Mouse (Mus musculus) MEL (cell line): ENCODE results near the gene Lyrm1. TPM values are rescaled to one million over a fixed set of nuclear protein-coding genes. Genes with fewer than 3 reads are reported as not detected.

ENCODE experiments used
- DNase-seq: peaks from one replicate; pipeline ENCODE4 v3.0.0; 2011; ENCODE audit warnings: low read depth, low spot score
- H3K27ac ChIP-seq: 2 replicates; pipeline ENCODE4 v1.5.1; 2012; ENCODE audit warnings: low read depth, mild to moderate bottlenecking, control low read depth, low read length, moderate library complexity; ENCODE audit not compliant: control insufficient read depth
- H3K27me3 ChIP-seq, 2 experiments: fragments of 150-350 bp in 1 of 2; sonication (generic) in 1 of 2; 2 replicates each; pipeline ENCODE4 v1.6.1; 2012; ENCODE audit warnings: low read length in 2 of 2, mild to moderate bottlenecking in 2 of 2, improper control_type of control experiment in 1 of 2, moderate library complexity in 1 of 2; ENCODE audit not compliant: insufficient read depth in 2 of 2, control insufficient read depth in 1 of 2
- H3K36me3 ChIP-seq, 2 experiments: 2 replicates each; pipeline ENCODE4 v1.6.1; 2012 to 2014; ENCODE audit warnings: low read length in 2 of 2, improper control_type of control experiment in 1 of 2, inconsistent platforms in 1 of 2, mild to moderate bottlenecking in 1 of 2; ENCODE audit not compliant: insufficient read depth in 2 of 2, control insufficient read depth in 1 of 2
- H3K4me1 ChIP-seq, 2 experiments: fragments of 150-350 bp in 1 of 2; sonication (generic) in 1 of 2; 2 replicates each; pipeline ENCODE4 v1.6.1; 2012; ENCODE audit warnings: low read length in 2 of 2, improper control_type of control experiment in 1 of 2, mild to moderate bottlenecking in 1 of 2; ENCODE audit not compliant: insufficient read depth in 2 of 2, control insufficient read depth in 1 of 2
- H3K4me3 ChIP-seq, 2 experiments: fragments of 150-350 bp in 1 of 2; sonication (generic) in 1 of 2; 2 replicates each; pipeline ENCODE4 v1.5.1; 2012; ENCODE audit warnings: low read depth in 2 of 2, low read length in 2 of 2, mild to moderate bottlenecking in 2 of 2, moderate library complexity in 2 of 2, control low read depth in 1 of 2, improper control_type of control experiment in 1 of 2; ENCODE audit not compliant: control insufficient read depth in 1 of 2, insufficient read depth in 1 of 2
- H3K79me2 ChIP-seq: 2 replicates; pipeline ENCODE4 v1.6.1; 2012; ENCODE audit warnings: mild to moderate bottlenecking, low read length, moderate library complexity; ENCODE audit not compliant: control insufficient read depth, poor library complexity, insufficient read depth
- H3K9ac ChIP-seq: 2 replicates; pipeline ENCODE4 v1.6.1; 2012; ENCODE audit warnings: low read depth, mild to moderate bottlenecking, control low read depth, low read length, moderate library complexity; ENCODE audit not compliant: control insufficient read depth, poor library complexity, severe bottlenecking
- H3K9me3 ChIP-seq: fragments of 150-350 bp; sonication (generic); replicated peaks from 2 replicates; pipeline ENCODE4 v1.6.1; 2012; ENCODE audit warnings: mild to moderate bottlenecking, low read length, improper control_type of control experiment, moderate library complexity; ENCODE audit not compliant: insufficient read depth
- BHLHE40 ChIP-seq: IDR thresholded peaks from 2 replicates; pipeline ENCODE4 v1.6.1; 2012; ENCODE audit warnings: low read depth, mild to moderate bottlenecking, inconsistent platforms, low read length, improper control_type of control experiment, borderline replicate concordance
- CHD1 ChIP-seq: IDR thresholded peaks from 2 replicates; pipeline ENCODE4 v1.6.1; 2012; ENCODE audit warnings: low read depth, mild to moderate bottlenecking, inconsistent platforms, low read length, improper control_type of control experiment
- CHD2 ChIP-seq: IDR thresholded peaks from 2 replicates; pipeline ENCODE4 v1.6.1; 2011; ENCODE audit warnings: low read length, improper control_type of control experiment
- CTCF ChIP-seq, 3 experiments: IDR thresholded peaks in 2 of 3; conservative IDR thresholded peaks in 1 of 3; 2 replicates each; pipeline ENCODE4 v1.5.1; 2011 to 2012; ENCODE audit warnings: low read length in 3 of 3, low read depth in 2 of 3, mild to moderate bottlenecking in 2 of 3, improper control_type of control experiment in 1 of 3, inconsistent platforms in 1 of 3, mixed read lengths in 1 of 3, moderate library complexity in 1 of 3; ENCODE audit not compliant: control insufficient read depth in 1 of 3, insufficient read depth in 1 of 3, poor library complexity in 1 of 3, severe bottlenecking in 1 of 3
- E2F4 ChIP-seq: IDR thresholded peaks from 2 replicates; pipeline ENCODE4 v1.6.1; 2011; ENCODE audit warnings: low read depth, low read length, improper control_type of control experiment, borderline replicate concordance
- EP300 ChIP-seq, 2 experiments: IDR thresholded peaks; 2 replicates each; pipeline ENCODE4 v1.6.1; 2011; ENCODE audit warnings: improper control_type of control experiment in 2 of 2, low read length in 2 of 2, low read depth in 1 of 2, mild to moderate bottlenecking in 1 of 2
- GABPA ChIP-seq: IDR thresholded peaks from 2 replicates; pipeline ENCODE4 v1.6.1; 2012; ENCODE audit warnings: low read depth, mild to moderate bottlenecking, inconsistent platforms, low read length, improper control_type of control experiment, moderate library complexity
- GATA1 ChIP-seq: IDR thresholded peaks from 2 replicates; pipeline ENCODE4 v1.6.1; 2011; ENCODE audit warnings: low read depth, low read length, improper control_type of control experiment
- HCFC1 ChIP-seq: IDR thresholded peaks from 2 replicates; pipeline ENCODE4 v1.6.1; 2012; ENCODE audit warnings: low read depth, mild to moderate bottlenecking, inconsistent platforms, low read length, improper control_type of control experiment, moderate library complexity
- JUND ChIP-seq: IDR thresholded peaks from 2 replicates; pipeline ENCODE4 v1.6.1; 2011; ENCODE audit warnings: low read depth, mild to moderate bottlenecking, improper control_type of control experiment, low read length
- KAT2A ChIP-seq: conservative IDR thresholded peaks from 2 replicates; pipeline ENCODE4 v1.6.1; 2012; ENCODE audit warnings: low read depth, low read length, improper control_type of control experiment, inconsistent platforms
- MAFK ChIP-seq: IDR thresholded peaks from 2 replicates; pipeline ENCODE4 v1.6.1; 2011; ENCODE audit warnings: low read depth, mild to moderate bottlenecking, low read length, improper control_type of control experiment, borderline replicate concordance
- MEF2A ChIP-seq: IDR thresholded peaks from 2 replicates; pipeline ENCODE4 v1.6.1; 2014; ENCODE audit warnings: low read depth, mild to moderate bottlenecking, inconsistent platforms, low read length, improper control_type of control experiment; ENCODE audit not compliant: poor library complexity, insufficient replicate concordance, severe bottlenecking; ENCODE audit errors: extremely low read depth
- MYC ChIP-seq: IDR thresholded peaks from 2 replicates; pipeline ENCODE4 v1.6.1; 2011; ENCODE audit warnings: low read depth, mild to moderate bottlenecking, low read length, improper control_type of control experiment, moderate library complexity
- NELFE ChIP-seq: IDR thresholded peaks from 2 replicates; pipeline ENCODE4 v1.6.1; 2011; ENCODE audit warnings: low read depth, low read length, improper control_type of control experiment
- NRF1 ChIP-seq: IDR thresholded peaks from 2 replicates; pipeline ENCODE4 v1.6.1; 2014; ENCODE audit warnings: low read depth, mild to moderate bottlenecking, inconsistent platforms, low read length, improper control_type of control experiment, moderate library complexity; ENCODE audit not compliant: poor library complexity, insufficient read depth, severe bottlenecking
- POLR2AphosphoS2 ChIP-seq: IDR thresholded peaks from 2 replicates; pipeline ENCODE4 v1.6.1; 2011; ENCODE audit warnings: low read length, improper control_type of control experiment
- POLR2AphosphoS5 ChIP-seq: IDR thresholded peaks from 2 replicates; pipeline ENCODE4 v1.6.1; 2012; ENCODE audit warnings: low read depth, borderline replicate concordance, mild to moderate bottlenecking, inconsistent platforms, low read length, moderate library complexity, mixed read lengths
- RAD21 ChIP-seq: IDR thresholded peaks from 2 replicates; pipeline ENCODE4 v1.6.1; 2011; ENCODE audit warnings: mild to moderate bottlenecking, low read depth, low read length, improper control_type of control experiment
- SIN3A ChIP-seq: IDR thresholded peaks from 2 replicates; pipeline ENCODE4 v1.6.1; 2012; ENCODE audit warnings: low read length, improper control_type of control experiment, inconsistent platforms
- SMC3 ChIP-seq: IDR thresholded peaks from 2 replicates; pipeline ENCODE4 v1.6.1; 2011; ENCODE audit warnings: low read depth, low read length, improper control_type of control experiment
- TBP ChIP-seq: IDR thresholded peaks from 2 replicates; pipeline ENCODE4 v1.8.0; 2011; ENCODE audit warnings: low read depth, low read length, improper control_type of control experiment
- TCF12 ChIP-seq: IDR thresholded peaks from 2 replicates; pipeline ENCODE4 v1.6.1; 2014; ENCODE audit warnings: low read depth, mild to moderate bottlenecking, inconsistent platforms, low read length, improper control_type of control experiment, moderate library complexity
- UBTF ChIP-seq: IDR thresholded peaks from 2 replicates; pipeline ENCODE4 v1.6.1; 2012; ENCODE audit warnings: low read depth, mild to moderate bottlenecking, inconsistent platforms, low read length, improper control_type of control experiment, moderate library complexity, borderline replicate concordance; ENCODE audit not compliant: insufficient read depth
- USF2 ChIP-seq, 2 experiments: IDR thresholded peaks; 2 replicates each; pipeline ENCODE4 v1.6.1; 2011 to 2012; ENCODE audit warnings: improper control_type of control experiment in 2 of 2, low read length in 2 of 2, borderline replicate concordance in 1 of 2, inconsistent platforms in 1 of 2, low read depth in 1 of 2, mild to moderate bottlenecking in 1 of 2; ENCODE audit not compliant: insufficient read depth in 1 of 2
- ZC3H11A ChIP-seq: IDR thresholded peaks from 2 replicates; pipeline ENCODE4 v1.6.1; 2012; ENCODE audit warnings: low read depth, mild to moderate bottlenecking, inconsistent platforms, low read length, improper control_type of control experiment
- ZKSCAN1 ChIP-seq: IDR thresholded peaks from 2 replicates; pipeline ENCODE4 v1.6.1; 2012; ENCODE audit warnings: low read depth, mild to moderate bottlenecking, inconsistent platforms, low read length, improper control_type of control experiment, moderate library complexity
- ZMIZ1 ChIP-seq: IDR thresholded peaks from 2 replicates; pipeline ENCODE4 v1.6.1; 2012; ENCODE audit warnings: low read depth, mild to moderate bottlenecking, inconsistent platforms, low read length, improper control_type of control experiment, moderate library complexity
- ZNF384 ChIP-seq: IDR thresholded peaks from 2 replicates; pipeline ENCODE4 v1.6.1; 2012; ENCODE audit warnings: low read depth, mild to moderate bottlenecking, inconsistent platforms, low read length, improper control_type of control experiment
- polyA plus RNA-seq, 2 experiments: library from polyadenylated mRNA; stranded (reverse) in 1 of 2; unstranded in 1 of 2; fragments of >175 nt in 1 of 2; fragments of >200 nt in 1 of 2; gene quantifications; 2 replicates each; pipeline versions ENCODE4 v1.2.1 to v1.2.4; 2012; ENCODE audit warnings: low replicate concordance in 2 of 2, low read depth in 1 of 2; ENCODE audit not compliant: insufficient read length in 2 of 2, insufficient read depth in 1 of 2, missing spikeins in 1 of 2
- total RNA-seq: library from RNA; depleted of rRNA; stranded (reverse); fragments of 300-350 nt; gene quantifications from 2 replicates; pipeline ENCODE4 v1.2.3, GENCODE M21; 2012

Lyrm1 gene
- total and polyA plus RNA-seq, 3 experiments: 4.0 to 4.4 TPM; not detected in 1

DNA sequence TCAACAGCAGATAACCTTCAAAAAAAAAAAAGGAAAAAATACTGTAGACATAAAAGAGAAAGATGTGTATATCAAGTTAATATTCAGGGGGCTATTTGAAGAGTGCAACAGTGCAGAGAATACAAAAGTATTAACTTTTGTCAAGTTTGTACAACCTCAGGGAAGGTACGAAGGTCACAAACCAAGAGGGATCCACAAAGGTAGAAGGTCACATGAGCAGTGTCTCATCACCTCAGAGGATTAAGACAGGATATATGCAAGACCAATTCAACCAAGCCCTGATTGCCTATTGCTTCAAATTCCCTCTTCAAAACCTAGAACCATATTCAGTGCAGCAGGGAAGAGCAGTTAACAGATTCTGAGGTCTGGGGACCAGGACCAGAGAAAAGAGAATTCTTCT, 42.5 kb upstream of the Lyrm1 start:
- no peak overlapping the region for H3K9ac ChIP-seq
- no peaks in the 10 kb centered on the region for H3K27me3 ChIP-seq
- peaks cover 7 to 12% of the 10 kb centered on the region in 2 experiments for H3K4me1 ChIP-seq
- TF ChIP-seq CHD1: no peak
- no peak for TF ChIP-seq CHD2
- TF ChIP-seq TBP: no peak
- TF ChIP-seq TCF12: no peak
- no peak for TF ChIP-seq GATA1
- TF ChIP-seq EP300 (IDR thresholded peaks at IDR 0.05; ENCODE audit: low read depth in 1 of 2, low read length in 2 of 2): no peak
- no peak for TF ChIP-seq NRF1
- TF ChIP-seq SMC3: no peak
- no peak for TF ChIP-seq POLR2AphosphoS5
- no peak for TF ChIP-seq MEF2A
- no peak for TF ChIP-seq UBTF
- TF ChIP-seq GABPA: no peak
- no peak for TF ChIP-seq CTCF (IDR thresholded peaks at IDR 0.05 in 2 of 3, conservative IDR thresholded peaks at IDR 0.05 in 1 of 3; ENCODE audit: control insufficient read depth in 1 of 3, insufficient read depth in 1 of 3, low read depth in 2 of 3, low read length in 3 of 3, poor library complexity in 1 of 3, severe bottlenecking in 1 of 3)
- TF ChIP-seq POLR2AphosphoS2: no peak
- TF ChIP-seq E2F4: no peak
- no peak for TF ChIP-seq USF2 (IDR thresholded peaks at IDR 0.05; ENCODE audit: borderline replicate concordance in 1 of 2, insufficient read depth in 1 of 2, low read depth in 1 of 2, low read length in 2 of 2)
- H3K36me3 ChIP-seq: peaks cover 7 to 16% of the 10 kb centered on the region in 2 experiments
- H3K9me3 ChIP-seq: no peaks in the 10 kb centered on the region
- no peaks in the 10 kb centered on the region for H3K79me2 ChIP-seq
- H3K4me3 ChIP-seq: no peak overlapping the region
- H3K27ac ChIP-seq: no peak overlapping the region
- DNase-seq: no peak

DNA sequence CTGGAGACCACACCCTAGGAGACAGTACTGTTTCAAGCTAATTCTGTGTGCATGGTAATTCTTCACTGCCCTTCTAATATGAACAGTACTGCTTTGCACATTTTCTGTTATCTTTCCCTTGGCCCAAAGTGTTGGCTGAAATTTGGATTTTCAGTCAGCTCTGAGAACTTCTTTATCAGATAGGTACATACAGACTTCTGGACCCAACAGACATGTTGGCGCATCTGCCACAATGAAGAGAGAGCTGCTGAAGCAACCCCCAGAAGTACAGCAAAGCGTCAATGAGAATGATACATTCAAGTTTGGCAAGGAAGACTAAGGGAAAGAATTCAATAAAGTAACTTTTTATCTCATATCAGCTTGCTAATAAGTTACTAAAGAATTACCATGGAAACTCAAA, 41.3 kb upstream of the Lyrm1 start:
- Histone ChIP-seq H3K9me3 (no peaks in the 10 kb centered on the region), H3K4me1 (peaks cover 7 to 12% of the 10 kb centered on the region in 2 experiments), H3K36me3 (peaks cover 4 to 16% of the 10 kb centered on the region in 2 experiments), H3K27ac (no peak overlapping the region), H3K79me2 (no peaks in the 10 kb centered on the region), H3K9ac (no peak overlapping the region), H3K27me3 (no peaks in the 10 kb centered on the region), H3K4me3 (no peak overlapping the region)
- no peak for DNase-seq
- TF ChIP-seq ZC3H11A (no peak), MEF2A (no peak), TBP (no peak), MYC (no peak), ZMIZ1 (no peak), CTCF (IDR thresholded peaks at IDR 0.05 in 2 of 3, conservative IDR thresholded peaks at IDR 0.05 in 1 of 3; ENCODE audit: control insufficient read depth in 1 of 3, insufficient read depth in 1 of 3, low read depth in 2 of 3, low read length in 3 of 3, poor library complexity in 1 of 3, severe bottlenecking in 1 of 3) (no peak), USF2 (IDR thresholded peaks at IDR 0.05; ENCODE audit: borderline replicate concordance in 1 of 2, insufficient read depth in 1 of 2, low read depth in 1 of 2, low read length in 2 of 2) (no peak), ZKSCAN1 (no peak), UBTF (no peak), NELFE (no peak), BHLHE40 (no peak), SIN3A (no peak), RAD21 (no peak), E2F4 (no peak), NRF1 (no peak), JUND (no peak), MAFK (no peak), ZNF384 (no peak), HCFC1 (no peak), KAT2A (no peak)
